Mouse (Mus musculus) thymus, adult 2 months (tissue): ENCODE measurements around the gene Gm21970. TPM values are rescaled to one million over a fixed set of nuclear protein-coding genes. Genes with fewer than 3 reads are reported as not detected.

Experiments used
- DNase-seq: peaks from one replicate; pipeline ENCODE4 v3.0.0; 2021
- H3K27ac ChIP-seq: fragments of 200-500 bp; 2 replicates; pipeline ENCODE4 v1.5.1; 2012; ENCODE audit warnings: low read length, control low read depth; ENCODE audit not compliant: control insufficient read depth, insufficient read depth
- H3K27me3 ChIP-seq: fragments of 200-500 bp; 2 replicates; pipeline ENCODE4 v1.6.1; 2012; ENCODE audit warnings: mild to moderate bottlenecking, low read length, moderate library complexity, mixed read lengths; ENCODE audit not compliant: control insufficient read depth, insufficient read depth
- H3K36me3 ChIP-seq: fragments of 200-500 bp; 2 replicates; pipeline ENCODE4 v1.6.1; 2012; ENCODE audit warnings: mild to moderate bottlenecking, low read length, moderate library complexity; ENCODE audit not compliant: control insufficient read depth, insufficient read depth
- H3K4me1 ChIP-seq: fragments of 200-500 bp; replicated peaks from 2 replicates; pipeline ENCODE4 v1.6.1; 2012; ENCODE audit warnings: low read length; ENCODE audit not compliant: control insufficient read depth, insufficient read depth
- H3K4me3 ChIP-seq: fragments of 200-500 bp; 2 replicates; pipeline ENCODE4 v1.5.1; 2012; ENCODE audit warnings: mild to moderate bottlenecking, low read length, control low read depth, moderate library complexity; ENCODE audit not compliant: control insufficient read depth, insufficient read depth
- CTCF ChIP-seq: fragments of 200-500 bp; IDR thresholded peaks from 2 replicates; pipeline ENCODE4 v1.5.1; 2012; ENCODE audit warnings: mild to moderate bottlenecking, control low read depth, low read length, moderate library complexity, borderline replicate concordance; ENCODE audit not compliant: control insufficient read depth, poor library complexity, insufficient read depth; ENCODE audit errors: extremely low read depth
- POLR2A ChIP-seq: fragments of 200-500 bp; IDR thresholded peaks from 2 replicates; pipeline ENCODE4 v1.6.1; 2012; ENCODE audit warnings: mild to moderate bottlenecking, low read length, control low read depth, moderate library complexity; ENCODE audit not compliant: control insufficient read depth, poor library complexity, insufficient read depth; ENCODE audit errors: extremely low read depth
- WGBS: fragments of 180-500 bp; shearing (Covaris S2); methylation state at CpG from one replicate; pipeline ENCODE4 v1.1.7; 2018; 5-methylcytosine and 5-hydroxymethylcytosine counted together
- polyA plus RNA-seq: library from polyadenylated mRNA; depleted of rRNA; stranded (reverse); fragments of >200 nt; gene quantifications from 2 replicates; pipeline ENCODE4 v1.2.3, GENCODE M21; 2012; rRNA removed

Gene Gm21970
- polyA plus RNA-seq, 1 experiment = not detected

- no peaks in the 10 kb centered on the region for H3K27me3 ChIP-seq
- no peak; the same call in 1 of the 2 replicates for TF ChIP-seq CTCF
- peak; percentile 94 for TF ChIP-seq POLR2A
- H3K36me3 ChIP-seq = no peaks in the 10 kb centered on the region
- WGBS = 2% methylated on average over 44 of the region's 44 CpGs
- H3K4me1 ChIP-seq = peaks cover 41% of the 10 kb centered on the region
- DNase-seq = peak; percentile 90
- H3K27ac ChIP-seq = peak overlapping the region; percentile 96
- peak overlapping the region; percentile 78 for H3K4me3 ChIP-seq
These were observed 73.3 kb downstream of the Gm21970 start for GRCm38 (mm10) chr16:91464594-91465504.

GRCm38 (mm10) chr16:91465505-91466240, 74.2 kb downstream of the Gm21970 start:
- Histone ChIP-seq H3K4me3 (peak overlapping the region; percentile 78), H3K27me3 (no peaks in the 10 kb centered on the region), H3K36me3 (no peaks in the 10 kb centered on the region), H3K4me1 (peaks cover 38% of the 10 kb centered on the region), H3K27ac (peak overlapping the region; percentile 22; the same call in 1 of the 2 replicates)
- TF ChIP-seq POLR2A (no peak), CTCF (no peak)
- no peak for DNase-seq
- 57% methylated on average over 13 of the region's 13 CpGs for WGBS

GRCm38 (mm10) chr16:91466566-91466965, 75.0 kb downstream of the Gm21970 start:
- 74% methylated on average over 6 of the region's 6 CpGs for WGBS
- no peaks in the 10 kb centered on the region for H3K27me3 ChIP-seq
- TF ChIP-seq POLR2A (no peak), CTCF (no peak)
- no peak overlapping the region for H3K4me3 ChIP-seq
- no peaks in the 10 kb centered on the region for H3K36me3 ChIP-seq
- H3K27ac ChIP-seq = 0 out of 2 replicates have a peak overlapping the region, but pooled peaks have one; percentile 36
- DNase-seq = peak; percentile 54
- peaks cover 37% of the 10 kb centered on the region for H3K4me1 ChIP-seq

Other genes starting within 250 kb of the Gm21970 start
- 0.11 and 0.12 TPM in 2 replicates for gene Olig2, start 166.3 kb upstream of the Gm21970 start, polyA plus RNA-seq
- 0.51 and 0.66 TPM in 2 replicates for gene Olig1, start 121.9 kb upstream of the Gm21970 start, polyA plus RNA-seq
- 57.0 and 69.9 TPM in 2 replicates for gene Ifnar2, start 18.9 kb upstream of the Gm21970 start, polyA plus RNA-seq
- 28.5 and 35.6 TPM in 2 replicates for gene Il10rb, start 14.4 kb downstream of the Gm21970 start, polyA plus RNA-seq
- 47.0 and 49.1 TPM in 2 replicates for gene Ifnar1, start 93.5 kb downstream of the Gm21970 start, polyA plus RNA-seq
- gene Ifngr2, start 155.4 kb downstream of the Gm21970 start, polyA plus RNA-seq = 33.4 and 34.4 TPM in 2 replicates
- gene Tmem50b, start 206.1 kb downstream of the Gm21970 start, polyA plus RNA-seq = 34.8 and 37.8 TPM in 2 replicates
- 1.3 and 2.0 TPM in 2 replicates for gene Dnajc28, start 227.3 kb downstream of the Gm21970 start, polyA plus RNA-seq